Mouse (Mus musculus) bone marrow macrophage, adult 2 months (primary cell): ENCODE results near the gene Gprc5b.

Experiments
- CTCF ChIP-seq: IDR thresholded peaks from 2 replicates; pipeline ENCODE4 v1.5.1; 2012; ENCODE audit warnings: low read depth, mild to moderate bottlenecking, low read length, moderate library complexity
- POLR2A ChIP-seq: IDR thresholded peaks from 2 replicates; pipeline ENCODE4 v1.6.1; 2012; ENCODE audit warnings: mild to moderate bottlenecking, low read depth, low read length, borderline replicate concordance

GRCm38 (mm10) chr7:118992080-118992560 is 2.9 kb downstream of the Gprc5b start:
- TF ChIP-seq POLR2A (no peak), CTCF (no peak)
